Mouse (Mus musculus): ENCODE measurements at regions not wholly inside any gene's neighbourhood (a gene's known extent, or its start where the extent isn't known, plus 50 kb on each side); places are given as distances from the start of the nearest gene placed in this dataset.

DNA sequence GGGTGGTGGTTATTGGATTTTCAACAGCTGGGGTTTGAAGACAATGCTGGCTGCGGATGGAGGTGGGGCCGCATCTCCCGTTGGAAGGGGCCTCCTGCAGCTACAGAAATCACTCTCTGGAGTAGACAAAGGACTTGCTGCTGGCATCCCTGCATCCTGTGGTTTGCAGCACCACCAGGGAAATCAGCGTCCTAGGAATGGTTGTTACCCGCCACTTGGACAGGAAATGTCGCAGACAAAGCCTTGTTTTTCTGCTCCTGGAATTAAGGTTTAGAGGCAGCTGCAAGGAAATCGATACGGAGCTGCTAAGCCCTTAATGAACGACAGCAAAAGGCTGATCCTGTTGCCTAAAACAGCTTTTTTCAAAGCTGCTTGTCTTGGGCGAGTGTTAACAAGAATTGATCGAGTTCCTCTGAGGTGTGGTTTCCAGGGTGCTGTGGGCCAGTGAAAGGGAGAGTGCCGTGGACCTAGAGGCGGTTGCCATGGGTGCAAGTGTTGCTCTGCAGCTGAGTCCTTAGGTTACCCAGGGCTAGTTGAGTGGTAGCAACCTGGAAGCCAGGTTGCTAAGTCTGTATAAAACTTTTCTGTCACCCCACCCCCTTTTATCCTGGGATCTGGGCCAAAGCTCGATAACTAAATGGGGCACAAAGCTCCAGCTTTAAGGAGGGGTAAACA lies 230.6 kb upstream of the Chd6 start:
- H3K4me1 ChIP-seq, result peaks cover 45% of the 10 kb centered on the region
- H3K4me2 ChIP-seq, result peak overlapping the region; percentile 18
- peak; percentile 31; the same call in 1 of the 2 replicates for ATAC-seq
- peaks cover 9% of the 10 kb centered on the region; the same call in 1 of the 2 replicates for H3K27me3 ChIP-seq
- peak overlapping the region; percentile 68 for H3K27ac ChIP-seq
- 1% methylated on average over 14 of the region's 14 CpGs for WGBS
- H3K9me3 ChIP-seq (replicated peaks), result no peaks in the 10 kb centered on the region
- H3K36me3 ChIP-seq (ENCODE audit: poor library complexity, severe bottlenecking), result no peaks in the 10 kb centered on the region
- H3K9ac ChIP-seq, result 0 out of 2 replicates have a peak overlapping the region, but pooled peaks have one; percentile 28
- no peak overlapping the region for H3K4me3 ChIP-seq

DNA sequence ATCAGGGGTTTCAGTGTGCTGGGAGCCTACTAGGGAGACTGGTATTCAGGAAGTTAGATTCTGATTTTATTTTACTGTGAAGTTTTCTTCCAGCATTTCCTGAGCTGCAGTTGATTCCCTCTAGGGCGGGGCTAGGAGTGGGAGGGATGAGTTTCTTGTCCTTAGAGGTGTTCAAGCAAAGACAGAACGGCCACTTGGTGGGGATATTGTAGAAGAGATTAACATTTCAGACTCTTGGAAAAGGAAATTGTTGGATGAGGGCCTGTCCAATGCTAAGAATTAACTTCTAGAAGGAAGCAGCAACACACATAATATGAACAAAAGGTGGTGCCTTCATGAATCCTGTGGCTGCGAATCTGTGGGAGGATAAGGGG lies 230.1 kb upstream of the Chd6 start:
- Histone ChIP-seq H3K4me1 (peaks cover 45% of the 10 kb centered on the region), H3K36me3 (ENCODE audit: poor library complexity, severe bottlenecking) (no peaks in the 10 kb centered on the region), H3K4me2 (peak overlapping the region; percentile 18), H3K27me3 (peaks cover 9% of the 10 kb centered on the region; the same call in 1 of the 2 replicates), H3K4me3 (no peak overlapping the region), H3K27ac (peak overlapping the region; percentile 68), H3K9me3 (replicated peaks) (no peaks in the 10 kb centered on the region), H3K9ac (0 out of 2 replicates have a peak overlapping the region, but pooled peaks have one; percentile 28)
- no peak for ATAC-seq
- WGBS, result 3% methylated on average over 3 of the region's 3 CpGs

GRCm38 (mm10) chr2:161332653-161333052 lies 223.8 kb upstream of the Chd6 start:
- no peak overlapping the region for H3K4me3 ChIP-seq
- H3K27me3 ChIP-seq, result no peaks in the 10 kb centered on the region
- no peak overlapping the region for H3K4me2 ChIP-seq
- H3K36me3 ChIP-seq (ENCODE audit: poor library complexity, severe bottlenecking), result no peaks in the 10 kb centered on the region
- no peak overlapping the region for H3K9ac ChIP-seq
- WGBS, result 20% methylated on average over 2 of the region's 2 CpGs
- 0 out of 2 replicates have a peak, but pooled peaks cover 2% of the 10 kb centered on the region for H3K9me3 ChIP-seq (replicated peaks)
- H3K27ac ChIP-seq, result no peak overlapping the region
- peak; percentile 36; the same call in 1 of the 2 replicates for ATAC-seq
- H3K4me1 ChIP-seq, result peaks cover 6% of the 10 kb centered on the region

GRCm38 (mm10) chr2:161331850-161332365 lies 223.0 kb upstream of the Chd6 start:
- no peaks in the 10 kb centered on the region for H3K27me3 ChIP-seq
- H3K9ac ChIP-seq, result no peak overlapping the region
- peaks cover 6% of the 10 kb centered on the region for H3K4me1 ChIP-seq
- no peak overlapping the region for H3K27ac ChIP-seq
- no peak overlapping the region for H3K4me3 ChIP-seq
- H3K36me3 ChIP-seq (ENCODE audit: poor library complexity, severe bottlenecking), result no peaks in the 10 kb centered on the region
- ATAC-seq, result no peak
- 82% methylated on average over 10 of the region's 10 CpGs for whole genome bisulfite sequencing
- 0 out of 2 replicates have a peak, but pooled peaks cover 2% of the 10 kb centered on the region for H3K9me3 ChIP-seq (replicated peaks)
- H3K4me2 ChIP-seq, result no peak overlapping the region

GRCm38 (mm10) chr2:161302796-161303195 lies 193.9 kb upstream of the Chd6 start:
- H3K9me3 ChIP-seq (replicated peaks), result no peaks in the 10 kb centered on the region
- no peaks in the 10 kb centered on the region for H3K27me3 ChIP-seq
- H3K4me2 ChIP-seq, result no peak overlapping the region
- no peak for ATAC-seq
- no peak overlapping the region for H3K9ac ChIP-seq
- peaks cover 9% of the 10 kb centered on the region for H3K4me1 ChIP-seq
- no peak overlapping the region for H3K4me3 ChIP-seq
- no peaks in the 10 kb centered on the region for H3K36me3 ChIP-seq (ENCODE audit: poor library complexity, severe bottlenecking)
- 34% methylated on average over 3 of the region's 3 CpGs for WGBS
- no peak overlapping the region for H3K27ac ChIP-seq

DNA sequence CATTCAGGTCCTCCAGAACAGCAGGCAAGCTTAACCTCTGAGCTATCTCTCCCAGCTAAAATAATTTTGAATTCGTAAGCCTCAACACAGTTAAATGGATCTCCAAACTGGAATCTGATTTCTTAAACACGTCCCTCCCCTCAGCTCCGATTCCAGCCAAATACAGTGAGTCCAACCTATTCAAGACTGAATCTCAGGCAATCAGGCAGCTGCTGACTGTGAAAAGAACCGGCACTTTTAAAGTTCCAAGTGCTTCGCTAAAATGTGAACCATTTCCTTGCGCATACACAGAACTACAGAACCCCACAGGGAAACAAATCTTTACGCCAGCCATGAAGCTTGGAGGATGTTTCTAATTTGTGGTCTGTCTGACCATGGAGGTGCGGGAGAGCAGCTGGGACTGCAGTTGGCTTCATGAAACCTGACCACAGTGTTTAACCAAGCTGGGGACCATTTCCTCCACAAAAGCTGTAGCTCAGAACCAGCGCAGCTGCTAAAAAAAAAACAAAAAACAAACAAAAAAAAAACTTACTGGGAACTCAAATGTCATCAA lies 160.1 kb upstream of the Chd6 start:
- Histone ChIP-seq H3K27me3 (no peaks in the 10 kb centered on the region), H3K4me2 (no peak overlapping the region), H3K27ac (no peak overlapping the region; the same call in 1 of the 2 replicates), H3K36me3 (ENCODE audit: poor library complexity, severe bottlenecking) (no peaks in the 10 kb centered on the region), H3K9ac (no peak overlapping the region), H3K4me3 (no peak overlapping the region), H3K9me3 (replicated peaks) (no peaks in the 10 kb centered on the region), H3K4me1 (peaks cover 26% of the 10 kb centered on the region)
- WGBS, result 55% methylated on average over 9 of the region's 9 CpGs
- no peak for ATAC-seq

GRCm38 (mm10) chr2:161266476-161266875 lies 157.6 kb upstream of the Chd6 start:
- Histone ChIP-seq H3K9ac (no peak overlapping the region), H3K36me3 (ENCODE audit: poor library complexity, severe bottlenecking) (no peaks in the 10 kb centered on the region), H3K9me3 (replicated peaks) (no peaks in the 10 kb centered on the region), H3K27ac (peak overlapping the region; percentile 60; the same call in 1 of the 2 replicates), H3K4me3 (no peak overlapping the region), H3K4me1 (peaks cover 26% of the 10 kb centered on the region), H3K27me3 (no peaks in the 10 kb centered on the region), H3K4me2 (no peak overlapping the region)
- ATAC-seq, result no peak
- WGBS, result 7% methylated on average over 5 of the region's 5 CpGs

GRCm38 (mm10) chr2:161265211-161265610 lies 156.3 kb upstream of the Chd6 start:
- Histone ChIP-seq H3K4me2 (peak overlapping the region; percentile 17; the same call in 1 of the 2 replicates), H3K36me3 (ENCODE audit: poor library complexity, severe bottlenecking) (no peaks in the 10 kb centered on the region), H3K27me3 (no peaks in the 10 kb centered on the region), H3K4me3 (no peak overlapping the region), H3K9ac (no peak overlapping the region), H3K9me3 (replicated peaks) (no peaks in the 10 kb centered on the region), H3K27ac (peak overlapping the region; percentile 63), H3K4me1 (peaks cover 26% of the 10 kb centered on the region)
- ATAC-seq, result peak; percentile 91
- 3% methylated on average over 8 of the region's 8 CpGs for WGBS

GRCm38 (mm10) chr2:161252761-161253160 lies 143.9 kb upstream of the Chd6 start:
- H3K27me3 ChIP-seq, result no peaks in the 10 kb centered on the region
- 82% methylated on average over 2 of the region's 2 CpGs for WGBS
- H3K4me1 ChIP-seq, result 0 out of 2 replicates have a peak, but pooled peaks cover under 1% of the 10 kb centered on the region
- no peaks in the 10 kb centered on the region for H3K36me3 ChIP-seq (ENCODE audit: poor library complexity, severe bottlenecking)
- no peak overlapping the region for H3K9ac ChIP-seq
- no peak overlapping the region for H3K4me2 ChIP-seq
- H3K4me3 ChIP-seq, result no peak overlapping the region
- no peak for ATAC-seq
- no peak overlapping the region for H3K27ac ChIP-seq
- no peaks in the 10 kb centered on the region; the same call in 1 of the 2 replicates for H3K9me3 ChIP-seq (replicated peaks)

GRCm38 (mm10) chr2:161241665-161242064 lies 132.8 kb upstream of the Chd6 start:
- 0 out of 2 replicates have a peak, but pooled peaks cover 4% of the 10 kb centered on the region for H3K9me3 ChIP-seq (replicated peaks)
- no peak overlapping the region for H3K4me3 ChIP-seq
- H3K27me3 ChIP-seq, result no peaks in the 10 kb centered on the region
- 88% methylated on average over 6 of the region's 6 CpGs for WGBS
- no peaks in the 10 kb centered on the region for H3K4me1 ChIP-seq
- no peak overlapping the region for H3K4me2 ChIP-seq
- ATAC-seq, result no peak
- H3K27ac ChIP-seq, result no peak overlapping the region
- H3K9ac ChIP-seq, result no peak overlapping the region
- no peaks in the 10 kb centered on the region for H3K36me3 ChIP-seq (ENCODE audit: poor library complexity, severe bottlenecking)

- Histone ChIP-seq H3K4me1 (peaks cover 6% of the 10 kb centered on the region; the same call in 1 of the 2 replicates), H3K27me3 (no peaks in the 10 kb centered on the region), H3K36me3 (ENCODE audit: poor library complexity, severe bottlenecking) (no peaks in the 10 kb centered on the region), H3K4me2 (no peak overlapping the region), H3K9ac (no peak overlapping the region), H3K4me3 (no peak overlapping the region), H3K9me3 (replicated peaks) (0 out of 2 replicates have a peak, but pooled peaks cover 4% of the 10 kb centered on the region), H3K27ac (no peak overlapping the region)
- ATAC-seq, result 0 out of 2 replicates have a peak, but pooled peaks have one; percentile 27
- 48% methylated on average over 9 of the region's 9 CpGs for WGBS
Observed at GRCm38 (mm10) chr2:161237280-161237819, 128.5 kb upstream of the Chd6 start.

GRCm38 (mm10) chr2:161233155-161233741 lies 124.4 kb upstream of the Chd6 start:
- ATAC-seq, result peak; percentile 65; the same call in 1 of the 2 replicates
- Histone ChIP-seq H3K4me3 (no peak overlapping the region), H3K9me3 (replicated peaks) (no peaks in the 10 kb centered on the region), H3K36me3 (ENCODE audit: poor library complexity, severe bottlenecking) (no peaks in the 10 kb centered on the region), H3K4me1 (peaks cover 17% of the 10 kb centered on the region; the same call in 1 of the 2 replicates), H3K27me3 (no peaks in the 10 kb centered on the region), H3K27ac (no peak overlapping the region), H3K4me2 (no peak overlapping the region), H3K9ac (no peak overlapping the region)
- 67% methylated on average over 9 of the region's 9 CpGs for WGBS

All from forebrain, embryonic 13.5 days (tissue).